Mouse (Mus musculus): Measurements from ENCODE around the gene Meis3. TPM values are rescaled to one million over a fixed set of nuclear protein-coding genes. Genes with fewer than 3 reads are reported as not detected.

The Meis3 gene
- total RNA-seq, 2 experiments from 2014 or later: 70.6 to 74.8 TPM

- intact Hi-C loops (cut with DNase I): loop anchor here (10.0 kb wide), 1 partner anchor 181 kb away; no protein-coding TSS in a partner anchor
- DNase-seq: no peak
Observed at GRCm38 (mm10) chr7:16156105-16156714, 18.7 kb upstream of the Meis3 start.

GRCm38 (mm10) chr7:16158735-16159134 is 16.2 kb upstream of the Meis3 start:
- intact Hi-C loops (cut with DNase I): loop anchor here (10.0 kb wide), 1 partner anchor 184 kb away; no protein-coding TSS in a partner anchor
- DNase-seq: no peak

- intact Hi-C loops (cut with DNase I): no loop called here
- no peak for DNase-seq
Observed at GRCm38 (mm10) chr7:16160702-16161101, 14.2 kb upstream of the Meis3 start.

- intact Hi-C loops (cut with DNase I): no loop called here
- DNase-seq: no peak
Observed at GRCm38 (mm10) chr7:16161302-16161701, 13.6 kb upstream of the Meis3 start.

- intact Hi-C loops (cut with DNase I): no loop called here
- peak; percentile 23 for DNase-seq
Observed at GRCm38 (mm10) chr7:16162036-16162435, 12.9 kb upstream of the Meis3 start.

GRCm38 (mm10) chr7:16172141-16172581 is 2.7 kb upstream of the Meis3 start:
- intact Hi-C loops (cut with DNase I): no loop called here
- peak; percentile 50 for DNase-seq

- no peak for DNase-seq
- intact Hi-C loops (cut with DNase I): no loop called here
Observed at GRCm38 (mm10) chr7:16172586-16173140, 2.2 kb upstream of the Meis3 start.

- no peak for DNase-seq
- intact Hi-C loops (cut with DNase I): no loop called here
Observed at GRCm38 (mm10) chr7:16173146-16173545, 1.7 kb upstream of the Meis3 start.

- DNase-seq: no peak
- intact Hi-C loops (cut with DNase I): no loop called here
Observed at GRCm38 (mm10) chr7:16175542-16175931, 647 bp downstream of the Meis3 start.

GRCm38 (mm10) chr7:16178114-16178513 is 3.2 kb downstream of the Meis3 start:
- intact Hi-C loops (cut with DNase I): no loop called here

GRCm38 (mm10) chr7:16183663-16184062 is 8.8 kb downstream of the Meis3 start:
- intact Hi-C loops (cut with DNase I): no loop called here
- DNase-seq: no peak

More at GRCm38 (mm10) chr7:16178114-16178513, 3.2 kb downstream of the Meis3 start:
- no peak for DNase-seq

GRCm38 (mm10) chr7:16187494-16187893 is 12.6 kb downstream of the Meis3 start:
- DNase-seq: no peak
- intact Hi-C loops (cut with DNase I): no loop called here

- intact Hi-C loops (cut with DNase I): loop anchor here (5.0 kb wide), 1 partner anchor 70 kb away; no protein-coding TSS in a partner anchor
- peak; percentile 79 for DNase-seq
Observed at GRCm38 (mm10) chr7:16192315-16192714, 17.4 kb downstream of the Meis3 start.

- no peak for DNase-seq
- intact Hi-C loops (cut with DNase I): loop anchor here (5.0 kb wide), 1 partner anchor 69 kb away; no protein-coding TSS in a partner anchor
Observed at GRCm38 (mm10) chr7:16193702-16194101, 18.8 kb downstream of the Meis3 start.

GRCm38 (mm10) chr7:16196616-16197015 is 21.7 kb downstream of the Meis3 start:
- no peak for DNase-seq
- intact Hi-C loops (cut with DNase I): no loop called here

GRCm38 (mm10) chr7:16197166-16197565 is 22.3 kb downstream of the Meis3 start:
- intact Hi-C loops (cut with DNase I): no loop called here

GRCm38 (mm10) chr7:16198540-16198939 is 23.6 kb downstream of the Meis3 start:
- no peak for DNase-seq
- intact Hi-C loops (cut with DNase I): no loop called here

More at GRCm38 (mm10) chr7:16197166-16197565, 22.3 kb downstream of the Meis3 start:
- DNase-seq: no peak

- intact Hi-C loops (cut with DNase I): no loop called here
- DNase-seq: no peak
Observed at GRCm38 (mm10) chr7:16201136-16201535, 26.2 kb downstream of the Meis3 start.

- intact Hi-C loops (cut with DNase I): no loop called here
- no peak for DNase-seq
Observed at GRCm38 (mm10) chr7:16202756-16203504, 28.0 kb downstream of the Meis3 start.

GRCm38 (mm10) chr7:16203505-16203903 is 28.6 kb downstream of the Meis3 start:
- intact Hi-C loops (cut with DNase I): no loop called here
- DNase-seq: no peak

GRCm38 (mm10) chr7:16204791-16205190 is 29.9 kb downstream of the Meis3 start:
- intact Hi-C loops (cut with DNase I): no loop called here
- DNase-seq: no peak

- intact Hi-C loops (cut with DNase I): no loop called here
- no peak for DNase-seq
Observed at GRCm38 (mm10) chr7:16207076-16207475, 32.2 kb downstream of the Meis3 start.

Measured in left cerebral cortex, postnatal 4 days (tissue).